Mouse (Mus musculus) cortical plate, adult 2 months (tissue): Measurements from ENCODE around the gene Iqsec1. TPM values are rescaled to one million over a fixed set of nuclear protein-coding genes. Genes with fewer than 3 reads are reported as not detected.

ENCODE experiments used
- H3K27ac ChIP-seq: fragments of 200-500 bp; 2 replicates; pipeline ENCODE4 v1.5.1; 2012; ENCODE audit warnings: low read length, control low read depth, inconsistent platforms; ENCODE audit not compliant: insufficient read depth
- H3K4me1 ChIP-seq: fragments of 200-500 bp; 2 replicates; pipeline ENCODE4 v1.6.1; 2011; ENCODE audit warnings: low read length; ENCODE audit not compliant: control insufficient read depth, insufficient read depth
- H3K4me3 ChIP-seq: fragments of 200-500 bp; 2 replicates; pipeline ENCODE4 v1.5.1; 2011; ENCODE audit warnings: mild to moderate bottlenecking, low read length, control low read depth; ENCODE audit not compliant: insufficient read depth
- CTCF ChIP-seq: fragments of 200-500 bp; IDR thresholded peaks from 2 replicates; pipeline ENCODE4 v1.5.1; 2011; ENCODE audit warnings: mild to moderate bottlenecking, control low read depth, low read length; ENCODE audit not compliant: insufficient read depth; ENCODE audit errors: extremely low read depth
- POLR2A ChIP-seq: fragments of 200-500 bp; IDR thresholded peaks from 2 replicates; pipeline ENCODE4 v1.6.1; 2011; ENCODE audit warnings: mild to moderate bottlenecking, low read length, control low read depth; ENCODE audit not compliant: insufficient read depth; ENCODE audit errors: extremely low read depth
- polyA plus RNA-seq: library from polyadenylated mRNA; depleted of rRNA; stranded (reverse); fragments of >200 nt; gene quantifications from 2 replicates; pipeline ENCODE4 v1.2.3, GENCODE M21; 2012

The Iqsec1 gene
- polyA plus RNA-seq, 1 experiment = 186 TPM

- Histone ChIP-seq H3K4me1 (peaks cover 34% of the 10 kb centered on the region), H3K27ac (no peak overlapping the region), H3K4me3 (no peak overlapping the region)
- TF ChIP-seq CTCF = no peak
- no peak for TF ChIP-seq POLR2A
Observed at GRCm38 (mm10) chr6:90800825-90801224, 187.7 kb downstream of the Iqsec1 start.

- no peak overlapping the region for H3K27ac ChIP-seq
- peaks cover 25% of the 10 kb centered on the region for H3K4me1 ChIP-seq
- no peak overlapping the region for H3K4me3 ChIP-seq
- no peak for TF ChIP-seq CTCF
- TF ChIP-seq POLR2A = no peak
Observed at GRCm38 (mm10) chr6:90799116-90799515, 189.4 kb downstream of the Iqsec1 start.

- Histone ChIP-seq H3K27ac (0 out of 2 replicates have a peak overlapping the region, but pooled peaks have one; percentile 29), H3K4me1 (peaks cover 24% of the 10 kb centered on the region), H3K4me3 (no peak overlapping the region)
- no peak for TF ChIP-seq POLR2A
- no peak for TF ChIP-seq CTCF
Observed at GRCm38 (mm10) chr6:90798201-90798600, 190.3 kb downstream of the Iqsec1 start.

GRCm38 (mm10) chr6:90796902-90797596, 191.4 kb downstream of the Iqsec1 start:
- H3K4me1 ChIP-seq = peaks cover 20% of the 10 kb centered on the region
- H3K4me3 ChIP-seq = no peak overlapping the region
- no peak for TF ChIP-seq POLR2A
- no peak for TF ChIP-seq CTCF
- no peak overlapping the region for H3K27ac ChIP-seq

GRCm38 (mm10) chr6:90790901-90791300, 197.6 kb downstream of the Iqsec1 start:
- no peak overlapping the region for H3K4me3 ChIP-seq
- peaks cover 3% of the 10 kb centered on the region; the same call in 1 of the 2 replicates for H3K4me1 ChIP-seq
- no peak for TF ChIP-seq POLR2A
- TF ChIP-seq CTCF = no peak
- H3K27ac ChIP-seq = no peak overlapping the region

- TF ChIP-seq POLR2A (no peak), CTCF (no peak)
- Histone ChIP-seq H3K4me3 (no peak overlapping the region), H3K27ac (no peak overlapping the region), H3K4me1 (peaks cover 8% of the 10 kb centered on the region; the same call in 1 of the 2 replicates)
Observed at GRCm38 (mm10) chr6:90789520-90789919, 199.0 kb downstream of the Iqsec1 start.

- H3K4me1 ChIP-seq = peaks cover 22% of the 10 kb centered on the region
- TF ChIP-seq POLR2A (no peak), CTCF (no peak)
- no peak overlapping the region for H3K27ac ChIP-seq
- H3K4me3 ChIP-seq = no peak overlapping the region
Observed at GRCm38 (mm10) chr6:90787587-90787986, 200.9 kb downstream of the Iqsec1 start.

- peak overlapping the region; percentile 3; the same call in 1 of the 2 replicates for H3K27ac ChIP-seq
- H3K4me1 ChIP-seq = peaks cover 24% of the 10 kb centered on the region
- no peak overlapping the region for H3K4me3 ChIP-seq
- TF ChIP-seq POLR2A (no peak), CTCF (no peak)
Observed at GRCm38 (mm10) chr6:90787036-90787435, 201.4 kb downstream of the Iqsec1 start.

GRCm38 (mm10) chr6:90786589-90786988, 201.9 kb downstream of the Iqsec1 start:
- TF ChIP-seq CTCF (no peak), POLR2A (no peak)
- Histone ChIP-seq H3K4me1 (peaks cover 24% of the 10 kb centered on the region), H3K4me3 (no peak overlapping the region), H3K27ac (peak overlapping the region; percentile 3; the same call in 1 of the 2 replicates)

- no peak overlapping the region for H3K4me3 ChIP-seq
- H3K27ac ChIP-seq = peak overlapping the region; percentile 41
- H3K4me1 ChIP-seq = peaks cover 31% of the 10 kb centered on the region
- no peak for TF ChIP-seq CTCF
- no peak for TF ChIP-seq POLR2A
Observed at GRCm38 (mm10) chr6:90783945-90784344, 204.5 kb downstream of the Iqsec1 start.

- peak overlapping the region; percentile 41 for H3K27ac ChIP-seq
- no peak overlapping the region for H3K4me3 ChIP-seq
- TF ChIP-seq CTCF = no peak
- no peak for TF ChIP-seq POLR2A
- H3K4me1 ChIP-seq = peaks cover 31% of the 10 kb centered on the region
Observed at GRCm38 (mm10) chr6:90783176-90783575, 205.3 kb downstream of the Iqsec1 start.
